Mouse (Mus musculus) thymus, adult 2 months (tissue): Measurements from ENCODE around the gene Serbp1. TPM values are rescaled to one million over a fixed set of nuclear protein-coding genes. Genes with fewer than 3 reads are reported as not detected.

Experiments
- DNase-seq: peaks from one replicate; pipeline ENCODE4 v3.0.0; 2021
- H3K27ac ChIP-seq: fragments of 200-500 bp; 2 replicates; pipeline ENCODE4 v1.5.1; 2012; ENCODE audit warnings: low read length, control low read depth; ENCODE audit not compliant: control insufficient read depth, insufficient read depth
- H3K27me3 ChIP-seq: fragments of 200-500 bp; 2 replicates; pipeline ENCODE4 v1.6.1; 2012; ENCODE audit warnings: mild to moderate bottlenecking, low read length, moderate library complexity, mixed read lengths; ENCODE audit not compliant: control insufficient read depth, insufficient read depth
- H3K36me3 ChIP-seq: fragments of 200-500 bp; 2 replicates; pipeline ENCODE4 v1.6.1; 2012; ENCODE audit warnings: mild to moderate bottlenecking, low read length, moderate library complexity; ENCODE audit not compliant: control insufficient read depth, insufficient read depth
- H3K4me1 ChIP-seq: fragments of 200-500 bp; replicated peaks from 2 replicates; pipeline ENCODE4 v1.6.1; 2012; ENCODE audit warnings: low read length; ENCODE audit not compliant: control insufficient read depth, insufficient read depth
- H3K4me3 ChIP-seq: fragments of 200-500 bp; 2 replicates; pipeline ENCODE4 v1.5.1; 2012; ENCODE audit warnings: mild to moderate bottlenecking, low read length, control low read depth, moderate library complexity; ENCODE audit not compliant: control insufficient read depth, insufficient read depth
- CTCF ChIP-seq: fragments of 200-500 bp; IDR thresholded peaks from 2 replicates; pipeline ENCODE4 v1.5.1; 2012; ENCODE audit warnings: mild to moderate bottlenecking, control low read depth, low read length, moderate library complexity, borderline replicate concordance; ENCODE audit not compliant: control insufficient read depth, poor library complexity, insufficient read depth; ENCODE audit errors: extremely low read depth
- POLR2A ChIP-seq: fragments of 200-500 bp; IDR thresholded peaks from 2 replicates; pipeline ENCODE4 v1.6.1; 2012; ENCODE audit warnings: mild to moderate bottlenecking, low read length, control low read depth, moderate library complexity; ENCODE audit not compliant: control insufficient read depth, poor library complexity, insufficient read depth; ENCODE audit errors: extremely low read depth
- WGBS: fragments of 180-500 bp; shearing (Covaris S2); methylation state at CpG from one replicate; pipeline ENCODE4 v1.1.7; 2018; 5-methylcytosine and 5-hydroxymethylcytosine counted together
- polyA plus RNA-seq: library from polyadenylated mRNA; depleted of rRNA; stranded (reverse); fragments of >200 nt; gene quantifications from 2 replicates; pipeline ENCODE4 v1.2.3, GENCODE M21; 2012

The Serbp1 gene
- polyA plus RNA-seq, 1 experiment = 95.1 TPM

DNA sequence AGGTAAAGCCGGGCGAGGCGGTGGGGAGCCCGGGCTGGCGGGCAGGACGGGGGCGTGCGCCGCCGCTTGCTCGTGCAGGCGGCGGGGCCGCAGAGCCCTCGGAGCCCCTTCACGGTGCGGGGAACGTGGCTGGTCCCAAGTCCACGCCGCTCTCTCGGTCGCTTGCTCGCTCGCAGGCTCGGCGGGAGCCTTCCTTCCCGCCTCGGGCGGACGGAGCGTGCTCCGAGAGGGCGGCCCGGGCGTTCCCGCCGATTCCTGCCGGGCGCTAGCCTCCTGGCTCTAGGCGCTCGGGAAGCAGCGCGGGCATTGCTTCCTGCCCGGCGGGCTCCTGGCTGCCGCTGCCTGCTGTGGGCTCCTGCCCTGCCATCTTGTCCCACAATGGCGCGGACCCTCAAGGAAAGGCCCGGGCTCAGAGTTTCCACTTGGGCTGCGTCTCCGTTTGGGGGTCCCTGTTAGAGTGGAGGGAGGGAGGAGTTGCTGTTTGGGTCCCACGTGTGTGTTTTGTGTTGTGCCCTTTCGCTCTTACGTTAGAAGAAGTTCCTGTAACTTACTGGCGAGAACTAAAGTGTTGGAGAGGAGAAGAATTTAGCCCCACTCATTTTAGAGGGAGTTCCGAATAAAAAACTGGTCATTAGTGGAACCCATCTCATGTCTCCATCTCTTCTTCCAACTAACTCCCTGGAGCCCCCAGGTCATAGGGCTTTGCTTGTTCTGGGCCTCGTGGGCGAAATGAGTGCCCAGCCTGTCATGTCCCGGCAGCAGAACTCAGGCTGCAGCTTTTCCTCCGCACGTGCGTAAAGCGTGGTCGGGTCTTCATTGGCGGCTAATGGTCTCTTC, 29.6 kb downstream of the Serbp1 start:
- H3K4me1 ChIP-seq = no peaks in the 10 kb centered on the region
- H3K4me3 ChIP-seq = peak overlapping the region; percentile 64
- no peaks in the 10 kb centered on the region for H3K27me3 ChIP-seq
- under 1% methylated on average over 65 of the region's 65 CpGs for WGBS
- peak overlapping the region; percentile 44 for H3K27ac ChIP-seq
- TF ChIP-seq CTCF (no peak), POLR2A (no peak)
- H3K36me3 ChIP-seq = peaks cover 14% of the 10 kb centered on the region
- peak; percentile 47 for DNase-seq

DNA sequence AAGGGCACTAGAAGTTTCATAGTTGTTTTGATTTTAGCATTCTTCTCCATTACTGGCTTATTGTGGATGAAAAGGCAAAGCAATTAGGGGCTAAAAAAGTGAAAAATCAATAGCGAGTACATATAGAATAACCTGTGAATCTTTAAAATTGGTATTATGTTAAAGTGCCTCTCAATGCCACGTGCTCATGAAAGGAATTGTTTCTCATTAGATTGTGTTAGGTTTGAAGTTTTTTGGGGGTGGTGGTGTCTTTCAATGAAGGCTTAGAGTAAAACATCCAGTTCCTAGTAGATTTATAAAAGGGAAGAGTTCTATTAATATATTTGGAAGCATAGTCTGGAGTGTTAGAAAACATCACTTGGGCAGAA, 30.3 kb downstream of the Serbp1 start:
- TF ChIP-seq POLR2A = no peak
- no peak for TF ChIP-seq CTCF
- Histone ChIP-seq H3K27me3 (no peaks in the 10 kb centered on the region), H3K4me3 (peak overlapping the region; percentile 64), H3K27ac (no peak overlapping the region), H3K4me1 (no peaks in the 10 kb centered on the region), H3K36me3 (peaks cover 20% of the 10 kb centered on the region)
- no peak for DNase-seq
- WGBS = 2% methylated on average over 2 of the region's 2 CpGs

DNA sequence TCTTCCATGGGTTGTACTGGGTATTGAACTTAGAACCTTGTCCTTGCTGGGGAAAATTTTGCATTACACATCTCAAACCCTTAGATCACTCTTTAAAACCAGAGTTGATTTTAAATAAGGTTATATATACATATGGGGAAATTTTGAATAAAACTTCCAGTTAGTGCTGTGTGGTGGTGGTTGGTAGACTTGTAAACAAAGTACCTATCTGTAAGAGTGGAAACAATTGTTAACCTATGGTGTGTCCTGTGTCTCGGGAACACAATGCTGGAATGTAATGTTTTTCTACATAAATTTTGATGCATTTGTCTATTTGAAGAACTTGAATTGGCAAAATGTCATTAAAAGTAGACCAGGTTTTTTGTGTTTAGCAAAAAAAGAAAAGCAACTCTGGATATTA, 31.0 kb downstream of the Serbp1 start:
- no peaks in the 10 kb centered on the region for H3K27me3 ChIP-seq
- TF ChIP-seq POLR2A (no peak), CTCF (no peak)
- H3K4me1 ChIP-seq = no peaks in the 10 kb centered on the region
- H3K4me3 ChIP-seq = no peak overlapping the region
- 3% methylated on average over 1 of the region's 1 CpGs for WGBS
- peaks cover 26% of the 10 kb centered on the region for H3K36me3 ChIP-seq
- no peak for DNase-seq
- H3K27ac ChIP-seq = no peak overlapping the region

DNA sequence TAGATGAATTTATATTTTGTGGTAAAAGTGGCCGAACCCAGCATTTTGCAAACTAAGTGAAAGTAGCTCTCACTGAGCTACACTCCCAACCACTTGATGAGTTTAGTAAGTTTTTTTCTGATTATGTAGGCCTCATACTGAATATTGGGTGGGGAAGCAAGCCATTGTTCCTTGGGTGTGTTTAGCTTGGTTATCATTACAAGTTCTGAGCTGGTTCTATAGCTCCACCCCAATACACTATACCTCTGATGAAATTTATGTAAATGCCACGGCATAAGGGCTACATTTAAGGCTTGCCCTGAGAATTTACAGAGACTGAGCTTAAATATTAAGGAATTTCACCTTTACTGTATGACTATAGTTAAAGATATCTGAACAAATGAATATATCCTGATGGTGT, 31.5 kb downstream of the Serbp1 start:
- TF ChIP-seq POLR2A (no peak), CTCF (no peak)
- WGBS = 2% methylated on average over 2 of the region's 2 CpGs
- Histone ChIP-seq H3K27me3 (no peaks in the 10 kb centered on the region), H3K36me3 (peaks cover 29% of the 10 kb centered on the region), H3K4me1 (no peaks in the 10 kb centered on the region), H3K4me3 (no peak overlapping the region), H3K27ac (no peak overlapping the region)
- no peak for DNase-seq

DNA sequence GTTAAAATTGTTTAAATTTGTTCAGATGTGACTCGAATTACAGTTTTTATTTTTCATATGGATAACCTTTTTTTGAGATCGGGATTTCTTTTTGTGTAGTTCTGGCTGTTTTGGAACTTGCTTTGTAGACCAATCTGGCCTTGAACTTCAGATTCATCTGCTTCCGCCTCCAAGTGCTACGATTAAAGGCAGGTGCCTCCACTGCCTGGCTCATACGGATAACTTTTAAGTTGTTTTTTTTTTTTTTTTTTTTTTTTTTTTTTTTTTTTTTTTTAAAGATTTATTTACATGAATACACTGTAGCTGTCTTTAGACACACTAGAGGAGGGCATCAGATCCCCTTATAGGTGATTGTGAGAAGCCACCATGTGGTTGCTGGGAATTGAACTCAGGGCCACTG, 40.0 kb downstream of the Serbp1 start:
- H3K4me3 ChIP-seq = no peak overlapping the region
- WGBS = 88% methylated on average over 5 of the region's 5 CpGs
- no peak for DNase-seq
- no peak for TF ChIP-seq POLR2A
- no peak for TF ChIP-seq CTCF
- H3K27me3 ChIP-seq = no peaks in the 10 kb centered on the region
- H3K4me1 ChIP-seq = no peaks in the 10 kb centered on the region
- peaks cover 80% of the 10 kb centered on the region for H3K36me3 ChIP-seq
- H3K27ac ChIP-seq = no peak overlapping the region

DNA sequence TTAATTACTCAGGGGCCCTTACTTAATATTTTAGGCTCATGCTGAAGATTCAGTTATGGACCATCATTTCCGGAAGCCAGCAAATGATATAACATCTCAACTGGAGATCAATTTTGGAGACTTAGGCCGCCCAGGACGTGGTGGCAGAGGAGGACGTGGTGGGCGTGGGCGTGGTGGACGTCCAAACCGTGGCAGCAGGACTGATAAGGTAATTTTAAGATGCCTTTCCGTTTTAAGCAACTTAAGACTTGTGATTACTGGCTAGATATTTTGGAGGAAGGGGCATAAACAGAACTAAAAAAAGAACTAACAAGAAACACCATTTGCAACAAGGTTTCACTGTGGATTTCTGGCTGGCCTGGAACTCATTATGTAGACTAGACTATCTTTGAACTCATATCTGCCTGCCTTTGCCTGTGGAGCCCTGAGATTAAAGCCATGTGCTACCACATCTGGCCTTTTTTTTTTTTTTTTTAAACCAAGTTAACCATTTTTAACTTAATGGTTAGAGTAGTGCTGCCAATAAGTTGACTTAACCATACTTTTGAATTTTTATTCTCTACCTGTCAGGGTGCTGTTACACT, 43.7 kb downstream of the Serbp1 start:
- H3K27ac ChIP-seq = no peak overlapping the region
- no peaks in the 10 kb centered on the region for H3K27me3 ChIP-seq
- H3K4me1 ChIP-seq = no peaks in the 10 kb centered on the region
- TF ChIP-seq POLR2A (no peak), CTCF (no peak)
- no peak for DNase-seq
- 85% methylated on average over 9 of the region's 9 CpGs for WGBS
- H3K4me3 ChIP-seq = no peak overlapping the region
- H3K36me3 ChIP-seq = peaks cover 81% of the 10 kb centered on the region
